Mouse (Mus musculus): ENCODE data around the gene Marcksl1.

The Marcksl1 gene

DNA sequence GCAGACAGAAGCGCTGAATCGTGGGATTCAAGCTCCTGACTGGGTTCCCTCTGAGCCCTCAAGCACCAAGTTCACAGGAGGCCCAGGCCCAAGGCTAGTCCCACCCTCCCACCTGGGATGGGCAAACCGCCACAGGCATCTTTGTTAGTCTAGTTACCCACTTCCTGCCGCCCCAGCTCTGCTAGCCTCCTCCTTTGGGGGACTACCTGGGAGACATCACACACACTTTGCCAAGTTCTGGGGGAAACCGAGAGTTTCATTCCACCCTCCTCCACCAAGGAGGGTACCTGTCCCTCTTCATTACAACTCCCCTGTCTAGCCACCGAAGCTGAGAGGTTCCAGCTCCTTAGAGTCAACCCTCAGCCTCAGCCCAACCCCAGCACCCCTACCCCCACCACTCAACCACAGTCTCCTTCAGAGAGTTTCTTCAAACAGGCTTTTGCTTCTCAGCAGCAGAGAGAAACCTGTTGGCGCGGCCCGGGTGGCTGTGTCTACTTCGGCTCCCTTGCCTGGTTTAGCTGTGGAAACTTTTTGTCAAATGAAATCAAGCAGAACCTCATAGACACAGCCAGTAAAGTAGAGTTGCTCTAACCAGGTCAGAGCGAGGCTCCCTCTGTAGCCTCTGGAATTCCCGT is 45.1 kb downstream of the Marcksl1 start:
- DNase-seq: peak in 1 of 2 experiments; percentile 14

DNA sequence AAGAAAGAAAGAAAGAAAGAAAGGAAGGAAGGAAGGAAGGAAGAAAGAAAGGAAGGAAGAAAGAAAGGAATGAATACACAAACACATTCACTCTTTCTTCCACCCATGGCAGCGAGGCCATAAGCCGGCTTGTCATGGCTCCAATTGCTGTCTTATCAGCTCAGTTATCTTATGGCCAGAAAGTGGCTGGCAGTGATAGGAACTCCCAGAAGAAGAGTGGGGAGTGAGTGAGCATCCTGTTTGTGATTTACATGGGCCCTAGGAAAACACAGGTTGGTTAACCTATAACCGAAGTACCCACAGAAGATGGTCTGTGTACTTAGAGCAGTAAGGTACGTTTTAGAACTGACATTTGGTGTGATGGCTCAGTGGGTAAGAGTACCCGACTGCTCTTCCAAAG is 47.8 kb downstream of the Marcksl1 start:
- no peak for DNase-seq

DNA sequence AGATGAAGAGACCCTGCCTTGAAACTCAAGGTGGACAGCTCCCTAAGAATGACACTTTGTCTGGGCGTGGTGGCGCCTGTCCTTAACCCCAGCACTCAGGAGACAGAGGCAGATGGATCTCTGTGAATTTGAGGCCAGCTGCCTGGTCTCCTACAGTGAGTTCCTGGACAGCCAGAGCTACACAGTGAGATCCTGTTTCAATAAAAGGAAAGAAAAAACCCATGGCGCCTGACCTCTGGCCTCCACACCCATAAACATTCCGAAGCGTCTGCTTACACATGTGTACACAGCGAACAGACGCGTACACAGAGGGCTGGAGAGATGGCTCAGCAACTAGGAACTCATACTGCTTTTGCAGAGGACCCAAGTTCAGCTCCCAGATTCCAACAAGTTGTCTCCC is 50.3 kb downstream of the Marcksl1 start:
- no peak for DNase-seq

DNA sequence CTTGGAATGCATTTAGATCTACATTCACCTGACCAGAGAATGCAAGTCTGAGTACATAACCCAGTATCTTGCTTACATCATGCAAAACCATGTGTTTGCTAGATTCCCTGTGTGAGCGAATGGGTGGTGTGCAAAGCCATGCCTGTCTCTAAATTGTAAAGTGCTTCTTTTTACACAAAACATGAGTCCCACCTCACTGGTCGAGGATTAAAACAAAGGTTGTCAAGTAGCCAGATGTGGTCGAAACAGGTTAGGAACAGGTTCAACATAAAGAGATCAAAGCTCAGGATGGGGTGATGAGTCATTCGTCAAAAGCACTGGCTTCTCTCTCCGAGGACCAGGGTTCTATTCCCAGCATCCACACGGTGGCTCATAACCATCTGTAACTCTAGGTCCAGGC is 51.8 kb downstream of the Marcksl1 start:
- DNase-seq: no peak

All from cerebellum, postnatal 14 days (tissue).